Mouse (Mus musculus) v-Abl transformed pro-B cells (cell line): Measurements from ENCODE around the gene Bsx.

ENCODE experiments used
- in situ Hi-C, 2 experiments: fragments of 400-800 bp; cut with MboI; formaldehyde crosslinking; loops; one replicate each; pipeline ENCODE4 v1.15.1; 2025; ENCODE audit not compliant: unreplicated experiment in 2 of 2

Gene Bsx

GRCm38 (mm10) chr9:40885669-40886068, 11.7 kb downstream of the Bsx start:
- in situ Hi-C loops = no loop called here

GRCm38 (mm10) chr9:40889389-40889788, 15.5 kb downstream of the Bsx start:
- in situ Hi-C loops = no loop called here

GRCm38 (mm10) chr9:40892456-40892855, 18.5 kb downstream of the Bsx start:
- in situ Hi-C loops = no loop called here

GRCm38 (mm10) chr9:40907413-40907812, 33.5 kb downstream of the Bsx start:
- in situ Hi-C loops = no loop called here

GRCm38 (mm10) chr9:40908411-40908810, 34.5 kb downstream of the Bsx start:
- in situ Hi-C loops = no loop called here

- in situ Hi-C loops = no loop called here
These were observed 35.0 kb downstream of the Bsx start for GRCm38 (mm10) chr9:40908915-40909314.

- in situ Hi-C loops = no loop called here
These were observed 44.1 kb downstream of the Bsx start for GRCm38 (mm10) chr9:40917871-40918613.

- in situ Hi-C loops = no loop called here
These were observed 53.5 kb downstream of the Bsx start for GRCm38 (mm10) chr9:40927351-40927980.
